Mouse (Mus musculus): ENCODE measurements at regions not wholly inside any gene's neighbourhood (a gene's known extent, or its start where the extent isn't known, plus 50 kb on each side); places are given as distances from the start of the nearest gene placed in this dataset.

DNA sequence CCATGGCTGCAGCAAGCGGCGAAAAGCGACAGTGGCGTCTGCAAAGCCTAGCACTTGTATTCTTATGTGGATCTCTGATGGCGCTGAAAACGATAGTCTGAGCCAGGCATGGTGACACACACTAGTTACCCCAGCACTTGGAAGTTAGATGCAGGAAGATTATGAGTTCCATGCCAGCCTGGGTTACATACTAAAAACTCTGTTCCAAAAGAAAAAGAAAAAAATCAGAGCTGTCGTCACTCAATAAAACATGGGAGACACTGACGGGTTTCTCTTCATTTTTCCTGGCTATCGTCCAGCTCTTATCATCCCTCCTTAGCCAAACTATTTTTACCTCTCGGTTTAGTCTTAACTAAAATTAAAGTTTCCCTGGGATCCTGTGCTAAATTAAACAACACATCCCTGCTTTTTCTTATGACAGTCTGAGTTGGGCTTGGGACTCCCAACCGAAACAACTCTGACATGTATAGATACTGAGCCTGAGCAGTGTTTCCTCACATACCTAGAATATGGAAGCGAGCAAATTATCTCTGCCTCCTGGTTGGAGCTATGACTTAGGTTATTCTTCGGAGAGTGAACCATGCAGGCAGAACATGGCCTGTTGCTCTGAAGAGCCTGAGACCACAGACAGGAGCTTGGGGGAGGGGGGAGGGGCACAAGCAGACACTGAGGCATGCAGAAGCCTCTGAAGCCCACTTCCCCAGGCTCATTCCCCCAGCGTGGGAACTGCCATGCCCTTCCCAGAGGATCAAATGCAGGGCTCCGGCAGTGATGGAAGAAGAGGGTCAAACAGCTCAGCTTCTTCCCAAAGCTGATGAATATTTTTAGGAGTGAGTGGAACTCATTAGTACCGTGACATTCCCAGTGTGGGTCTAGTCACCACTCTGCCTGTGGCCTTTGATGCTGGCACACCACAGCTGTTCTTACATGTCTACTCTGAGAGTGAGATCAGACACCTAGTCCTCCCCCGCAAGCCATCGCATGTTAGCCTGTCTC, 155.5 kb downstream of the Rchy1 start:
- TF ChIP-seq CTCF (IDR thresholded peaks at IDR 0.05) (no peak), EP300 (IDR thresholded peaks at IDR 0.05) (no peak)

Measured in lung, postnatal 0 days (tissue).